Mouse (Mus musculus) heart, adult 8-10 months (tissue): ENCODE measurements around the gene Tssk6. TPM values are rescaled to one million over a fixed set of nuclear protein-coding genes. Genes with fewer than 3 reads are reported as not detected.
A peak's percentile ranks its signal among the peaks of the same experiment; 100 is the strongest.

Experiments used
- DNase-seq: peaks from one replicate; pipeline ENCODE4 v3.0.0; 2022; ENCODE audit warnings: low spot score
- total RNA-seq, 4 experiments: library from RNA; stranded (reverse); gene quantifications; 2 replicates each; pipeline ENCODE4 v1.2.4; 2022

Tssk6 gene
- total RNA-seq, 4 experiments from 2014 or later, result 0.19 TPM; not detected in 3

DNA sequence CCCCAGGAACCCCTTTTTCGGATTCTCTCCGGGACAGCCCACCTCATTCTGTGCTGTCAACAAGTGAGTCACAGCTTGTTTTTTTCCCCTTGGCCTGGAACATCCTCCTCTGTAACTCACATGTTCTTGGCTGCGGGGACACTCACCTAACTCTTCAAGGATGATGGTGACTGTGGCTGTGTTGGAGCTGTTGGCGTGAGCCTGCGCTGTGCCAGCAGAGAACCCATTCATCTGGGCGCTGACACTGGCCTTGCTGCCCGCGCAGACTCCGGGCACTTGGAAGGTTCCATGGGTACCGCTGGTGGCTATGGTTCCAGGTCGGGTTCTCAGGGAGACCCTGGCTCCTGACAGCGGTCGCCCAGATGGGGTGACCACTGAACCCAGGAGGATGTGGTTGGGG is 17.8 kb upstream of the Tssk6 start:
- no peak for DNase-seq

DNA sequence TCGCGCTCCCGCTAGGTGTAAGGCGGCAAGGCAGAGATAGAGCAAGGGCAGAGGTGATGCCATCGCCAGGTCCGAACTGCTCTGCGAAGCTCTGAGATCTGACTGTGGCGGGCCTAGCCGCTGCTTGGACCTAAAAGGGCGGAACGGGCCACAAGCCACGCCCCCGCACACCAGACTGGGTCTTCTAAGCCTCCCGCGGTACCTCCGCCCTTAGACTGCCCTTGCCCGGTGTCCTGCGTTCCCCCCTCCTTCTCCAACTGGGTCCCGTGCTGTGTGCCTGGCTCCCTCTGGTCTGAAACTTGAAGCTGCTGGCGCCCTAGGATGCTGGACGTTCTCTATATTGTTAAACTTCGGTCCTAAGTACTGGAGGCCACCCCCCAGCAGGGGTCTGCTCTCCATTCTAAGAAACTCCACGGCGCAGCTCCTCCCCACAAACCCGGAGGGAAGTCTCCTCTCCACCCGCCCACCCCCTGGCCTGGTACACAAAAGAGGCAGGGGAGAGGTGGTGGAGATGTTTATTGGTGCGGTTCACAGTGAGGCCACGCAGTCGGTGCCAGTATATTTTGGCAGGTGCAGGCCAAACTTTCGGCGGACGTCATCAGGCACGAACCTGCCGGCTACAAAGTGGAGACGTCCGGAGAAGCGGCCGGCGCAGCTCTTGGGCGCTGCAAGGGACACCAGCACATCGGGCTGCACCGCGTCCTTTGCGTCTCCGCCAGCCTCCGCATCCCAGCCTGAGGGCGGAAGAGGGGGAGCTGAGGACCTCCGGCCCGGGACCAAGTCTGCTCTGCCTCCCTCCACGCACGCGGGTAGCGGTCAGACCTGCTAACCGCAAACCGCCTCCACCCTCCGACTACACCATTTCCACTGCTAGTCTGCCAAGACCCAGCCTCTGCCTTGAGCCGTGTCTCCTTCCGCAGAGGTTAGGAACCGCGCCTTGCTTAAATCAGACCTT is 14.4 kb upstream of the Tssk6 start, which contains the start of gene Cilp2:
TSS of gene Cilp2 (minus strand) at position 399 of the 955 bp plus-strand sequence.
- DNase-seq, result no peak

DNA sequence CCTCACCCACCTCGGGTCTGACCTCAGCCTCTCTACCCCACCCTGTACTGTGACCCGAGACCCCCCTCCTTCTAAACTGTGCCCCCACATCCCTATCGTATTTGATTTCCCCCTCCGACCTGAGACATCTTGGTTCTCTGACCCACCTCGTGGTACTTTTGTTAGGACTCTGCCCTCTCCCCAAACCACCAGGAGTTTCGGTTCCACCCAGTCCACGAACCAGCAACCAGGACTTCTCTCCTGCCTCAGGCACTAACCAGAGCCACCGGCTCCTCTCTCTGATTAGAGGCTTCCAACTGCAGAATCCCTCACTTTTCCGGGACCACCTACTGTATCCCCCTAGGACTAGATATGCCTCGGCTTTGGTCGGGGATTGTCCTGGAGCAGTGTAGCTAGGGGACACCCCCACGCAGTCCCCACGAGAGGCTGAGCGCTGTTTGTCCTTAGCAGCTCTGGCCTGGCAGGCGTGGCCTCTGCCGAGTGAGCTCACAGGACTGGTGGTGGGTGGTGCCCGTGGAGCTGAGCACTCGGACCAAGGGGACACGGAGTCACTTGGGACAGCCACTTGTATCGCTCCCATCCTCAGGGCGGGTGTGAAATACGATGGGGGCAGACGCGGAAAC is 13.6 kb upstream of the Tssk6 start:
- no peak for DNase-seq

DNA sequence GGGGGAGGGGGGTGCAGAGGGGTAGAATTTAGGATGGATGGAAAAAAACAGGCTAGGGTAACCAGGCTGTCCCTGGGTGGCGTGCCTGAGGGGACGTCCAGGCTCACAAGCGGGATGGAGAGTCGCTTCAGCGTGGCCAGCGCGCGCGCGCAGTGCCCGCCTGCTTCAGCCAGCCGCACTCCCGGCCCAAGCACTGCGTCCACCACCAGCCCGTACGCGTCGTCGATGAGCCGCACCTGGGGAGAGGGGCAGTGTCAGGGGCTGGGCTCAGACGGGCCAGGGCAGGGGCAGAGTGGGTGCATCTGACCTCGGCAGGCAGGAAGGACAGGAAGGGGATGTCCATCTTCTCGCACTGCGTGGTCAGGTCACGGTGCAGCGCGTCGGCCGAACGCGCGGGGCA is 13.1 kb upstream of the Tssk6 start:
- DNase-seq, result no peak

DNA sequence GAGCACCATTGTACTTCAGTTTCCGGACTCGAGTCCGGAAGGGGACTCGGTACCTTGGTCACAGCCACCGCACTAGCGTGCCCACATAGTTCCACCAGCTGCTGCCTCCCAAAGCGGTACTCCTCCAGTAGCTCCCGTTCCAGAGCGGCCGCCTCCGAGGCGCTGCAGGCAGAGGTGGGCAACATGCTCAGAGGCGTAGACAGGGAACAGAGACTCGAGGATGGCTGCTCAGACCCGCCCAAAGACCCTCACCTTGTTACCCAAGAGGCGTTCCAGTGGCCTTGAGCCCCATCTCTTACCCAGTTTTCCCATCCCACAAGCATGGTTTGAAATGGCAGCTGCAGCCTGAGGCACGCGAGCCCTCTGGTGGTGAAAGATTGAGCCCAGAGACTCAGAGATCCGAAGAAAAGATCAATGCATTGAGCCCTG is 11.2 kb upstream of the Tssk6 start:
- no peak for DNase-seq

DNA sequence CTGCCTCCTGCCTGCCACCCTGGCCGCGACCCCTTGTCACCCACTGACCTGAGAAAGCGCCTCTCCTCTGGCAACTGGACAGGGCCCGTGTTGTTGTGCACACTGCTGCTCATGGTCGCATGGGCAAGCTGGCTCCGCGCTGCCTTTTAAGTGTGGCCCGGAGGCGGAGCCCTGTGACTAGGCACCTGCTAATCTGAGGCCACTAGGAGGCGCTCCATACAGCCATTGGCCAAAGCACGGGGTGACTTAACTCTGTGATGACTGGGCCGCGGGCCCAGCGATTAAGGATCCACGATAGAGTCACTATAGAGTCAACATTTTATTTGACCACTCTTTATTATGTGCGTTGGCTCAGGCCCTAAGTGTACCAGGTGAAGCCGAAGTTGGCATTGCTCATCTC is 8.1 kb upstream of the Tssk6 start:
- no peak for DNase-seq

DNA sequence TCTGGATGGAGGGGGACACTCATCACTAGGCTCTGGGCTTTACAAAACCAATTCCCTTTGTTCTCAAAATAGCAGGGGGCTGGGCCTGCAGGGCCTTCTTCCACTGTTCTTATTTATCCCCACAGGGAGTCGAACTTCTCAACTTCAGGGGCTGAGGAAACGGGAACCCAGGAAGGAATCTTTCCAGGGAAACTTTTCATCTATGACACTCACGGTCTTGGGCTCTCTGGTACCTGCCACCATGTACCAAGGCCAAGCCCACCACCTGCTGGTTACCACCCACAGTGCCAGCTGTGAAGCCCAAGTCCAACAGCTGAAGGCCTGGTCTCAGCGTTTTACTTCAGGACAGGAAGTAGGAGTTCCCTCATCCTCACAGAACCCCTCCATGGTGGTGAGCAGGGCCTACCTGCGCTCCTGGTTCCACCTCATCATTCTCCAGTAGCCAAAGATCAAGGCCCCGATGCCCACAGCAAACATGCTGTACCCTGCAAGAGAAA is 7.1 kb upstream of the Tssk6 start:
- DNase-seq, result no peak

DNA sequence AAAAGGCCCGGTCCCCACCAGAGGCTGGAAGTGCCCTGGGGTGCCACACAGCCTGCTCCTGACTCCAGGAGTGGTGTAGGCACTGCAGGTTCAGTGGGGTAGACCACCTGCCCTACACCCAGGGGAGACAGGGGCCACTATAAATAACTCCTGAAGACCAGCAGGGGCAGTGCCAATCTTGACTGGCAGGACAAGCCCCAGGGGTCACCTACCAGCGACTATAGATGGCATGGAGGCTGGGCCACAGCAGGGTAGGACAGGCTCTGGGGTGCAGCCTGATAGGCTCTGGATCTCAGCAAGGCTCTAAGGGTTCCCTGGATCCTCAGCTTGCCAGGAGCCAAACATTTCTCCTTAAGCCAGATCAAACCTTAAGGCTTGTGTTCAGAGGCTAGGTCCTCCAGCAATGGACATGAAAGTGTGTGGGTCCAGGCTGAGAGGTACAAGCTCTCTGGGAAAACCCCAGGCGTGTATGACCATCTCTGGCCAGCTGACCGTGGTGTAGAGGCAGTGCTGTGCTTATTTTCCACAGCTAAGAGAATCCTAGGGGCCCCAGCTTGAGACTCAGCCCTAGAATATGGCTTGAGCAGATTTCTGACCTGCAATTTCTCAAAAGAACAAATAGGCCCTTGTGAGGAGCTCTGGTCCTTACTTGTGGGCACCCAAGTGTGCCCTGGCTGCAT is 6.1 kb upstream of the Tssk6 start:
- DNase-seq, result no peak

DNA sequence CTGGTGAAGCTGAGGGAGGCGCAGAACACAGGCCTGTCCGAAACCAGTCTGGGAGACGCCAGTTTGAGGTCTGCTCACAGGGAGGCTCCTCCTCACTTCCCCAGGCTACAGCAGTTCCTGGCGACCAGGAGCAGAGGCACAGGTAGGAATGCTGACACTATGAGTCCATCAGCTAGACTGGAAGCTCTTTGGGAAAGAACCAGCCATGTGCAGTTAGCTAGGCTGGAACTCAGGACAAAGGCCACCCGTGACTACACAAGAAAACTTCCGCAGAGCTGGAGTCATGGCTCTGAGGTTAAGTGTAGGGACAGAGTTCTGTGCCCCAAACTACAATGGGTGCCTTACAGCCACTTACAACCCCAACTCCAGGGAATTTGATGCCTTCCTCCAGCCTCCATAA is 4.1 kb upstream of the Tssk6 start:
- DNase-seq, result no peak

DNA sequence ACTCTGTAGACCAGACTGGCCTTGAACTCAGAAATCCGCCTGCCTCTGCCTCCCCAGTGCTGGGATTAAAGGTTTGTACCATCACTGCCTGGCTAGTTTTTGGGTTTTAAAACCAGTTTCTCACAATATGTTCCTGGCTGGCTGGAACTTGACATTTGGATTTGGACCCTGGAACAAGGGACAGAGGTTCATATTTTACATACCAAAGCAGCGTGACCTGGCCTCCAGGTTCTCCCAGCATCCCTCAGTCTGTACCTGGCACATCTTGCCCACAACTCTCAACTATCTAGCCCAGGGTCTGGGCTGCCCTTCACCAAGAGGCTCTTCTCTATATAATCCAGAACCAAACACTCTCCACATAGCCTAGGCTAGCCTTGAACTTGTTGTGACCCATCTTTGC is 2.1 kb upstream of the Tssk6 start:
- DNase-seq, result no peak

DNA sequence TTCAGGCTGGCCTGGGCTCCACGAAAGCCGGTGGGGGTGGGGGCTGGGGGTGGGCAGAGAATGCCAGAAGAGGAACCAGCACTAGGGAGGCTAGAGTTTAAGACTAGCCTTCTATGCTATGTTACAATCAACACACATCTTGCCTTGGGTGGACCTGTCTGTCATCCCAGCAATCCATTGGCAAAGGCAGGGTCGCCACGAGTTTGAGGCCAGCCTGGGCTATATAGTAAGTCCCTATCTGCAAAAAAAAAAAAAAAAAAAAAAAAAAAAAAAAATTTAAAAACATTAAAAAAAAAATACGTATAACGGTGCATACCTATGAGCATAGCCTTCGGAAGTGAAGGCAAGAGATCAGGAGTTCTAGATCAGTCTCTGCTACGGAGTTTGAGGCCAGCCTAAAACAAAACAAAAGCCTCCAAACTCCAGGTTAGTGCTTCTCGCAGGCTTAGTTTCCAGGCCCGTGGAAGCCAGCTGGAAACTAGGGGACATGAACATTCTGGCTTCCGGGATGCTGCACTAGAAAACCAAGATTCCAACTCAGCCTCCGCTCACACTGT is 1.0 kb upstream of the Tssk6 start:
- DNase-seq, result no peak

DNA sequence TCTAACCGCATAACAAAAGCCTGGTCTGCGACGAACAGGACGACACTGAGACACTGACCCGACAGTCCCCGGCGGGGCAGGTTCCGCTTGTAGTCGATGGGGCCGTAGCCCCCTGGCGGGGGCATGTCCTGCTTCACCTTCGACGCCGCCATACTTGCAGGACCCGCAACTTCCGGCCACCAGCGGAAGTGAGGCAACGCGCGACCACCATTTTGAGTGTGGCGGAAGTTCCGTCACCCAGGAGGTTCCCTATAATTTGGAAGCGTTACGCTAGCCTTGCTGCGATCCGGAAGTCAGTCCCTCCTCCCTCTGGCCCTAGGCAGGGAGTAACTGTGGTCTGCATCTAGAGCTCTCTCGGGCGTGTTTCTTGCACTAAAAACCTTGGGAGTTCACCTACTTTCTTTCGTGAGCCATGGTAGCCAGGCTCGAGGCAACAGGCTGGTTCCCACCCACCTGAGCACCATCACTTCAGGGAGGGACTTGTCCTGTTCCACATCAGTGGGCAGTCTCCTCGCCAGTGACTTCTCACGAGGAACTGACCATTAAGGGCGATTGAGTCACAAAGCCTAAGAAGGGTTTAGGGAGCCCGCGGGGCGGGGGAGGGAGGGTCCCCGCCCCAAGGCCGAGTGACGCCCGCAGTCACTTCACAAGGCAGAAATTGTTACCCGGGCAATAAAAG is 361 bp upstream of the Tssk6 start:
- peak; percentile 98 for DNase-seq

DNA sequence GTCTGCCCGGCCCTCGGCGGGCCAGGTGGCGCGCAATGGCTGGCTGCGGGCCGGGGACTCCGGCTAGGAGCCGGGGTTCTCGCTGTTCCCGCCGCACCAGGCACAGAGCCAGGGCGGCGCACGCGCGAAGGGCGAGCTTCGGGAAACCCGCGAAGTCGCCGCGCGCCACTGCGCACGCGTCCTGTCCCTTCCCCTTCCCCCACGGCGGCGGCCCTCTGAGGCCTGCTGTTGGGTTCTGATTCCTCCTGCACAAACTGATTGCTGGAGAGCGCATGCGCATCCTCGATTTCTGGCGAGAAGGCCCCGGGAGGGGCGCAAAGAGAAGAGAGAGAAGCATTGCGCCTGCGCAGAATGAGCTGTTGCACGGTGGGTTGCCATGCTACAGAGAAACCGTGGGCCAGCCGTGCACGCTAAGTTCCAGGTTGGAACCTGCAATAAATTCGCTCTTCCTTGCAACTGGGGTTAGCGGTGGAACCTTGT is 1.1 kb downstream of the Tssk6 start:
- peak; percentile 98 for DNase-seq

DNA sequence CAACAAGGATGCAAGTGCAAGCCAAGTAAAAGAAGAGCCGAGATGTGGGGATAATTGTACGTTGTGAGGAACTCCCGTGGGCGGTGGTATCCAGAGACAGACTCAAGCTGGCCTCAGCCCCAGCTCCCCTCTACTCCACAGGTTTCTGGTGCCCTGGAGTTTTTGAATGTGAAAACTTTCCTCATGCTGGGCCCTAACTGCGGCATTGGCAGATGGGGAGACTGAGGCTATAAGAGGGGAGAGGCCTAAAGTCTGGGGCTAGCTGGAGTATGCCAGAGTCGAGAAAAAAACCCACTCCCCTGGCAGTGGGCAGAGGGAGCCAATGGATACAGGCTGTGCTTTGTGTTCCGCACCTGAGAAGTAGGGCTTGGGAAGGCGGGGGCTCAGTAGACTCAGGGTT is 2.1 kb downstream of the Tssk6 start:
- no peak for DNase-seq

DNA sequence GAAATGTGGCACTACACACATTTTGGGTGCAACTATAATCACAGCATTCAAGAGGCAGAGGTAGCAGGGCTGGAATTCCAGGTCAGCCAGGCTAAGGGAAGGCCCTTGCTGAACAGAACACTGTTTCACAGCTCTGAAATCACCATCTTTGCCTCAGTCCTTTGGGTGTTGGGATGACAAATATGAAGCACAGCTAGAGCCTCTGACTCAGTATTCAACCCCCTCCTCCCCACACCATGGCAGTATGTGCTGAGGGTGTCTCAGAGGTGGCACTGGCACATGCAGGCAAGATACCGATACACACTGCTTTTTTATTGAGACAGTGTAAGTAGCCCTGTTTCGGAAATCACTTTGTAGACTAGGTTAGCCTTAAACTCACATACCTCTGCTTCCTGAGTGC is 4.3 kb downstream of the Tssk6 start:
- DNase-seq, result no peak

DNA sequence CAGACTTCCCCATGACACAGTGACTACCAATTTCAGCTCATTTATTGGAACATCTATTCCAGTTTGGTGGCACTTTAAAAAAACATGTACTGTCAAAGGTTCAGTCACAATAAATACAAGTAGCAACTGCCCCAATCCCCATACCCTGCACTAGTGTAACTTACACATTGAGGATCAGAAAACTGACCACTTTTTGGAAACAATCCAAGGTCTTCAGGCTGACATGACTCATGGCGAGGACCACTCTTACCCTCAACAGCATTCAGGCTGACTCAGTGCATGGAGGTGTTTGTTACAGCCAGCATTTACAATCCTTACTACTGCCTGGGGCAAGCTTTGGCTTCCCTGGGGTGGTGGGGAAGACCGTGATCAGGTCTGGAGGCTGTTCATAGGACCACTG is 5.1 kb downstream of the Tssk6 start:
- no peak for DNase-seq

DNA sequence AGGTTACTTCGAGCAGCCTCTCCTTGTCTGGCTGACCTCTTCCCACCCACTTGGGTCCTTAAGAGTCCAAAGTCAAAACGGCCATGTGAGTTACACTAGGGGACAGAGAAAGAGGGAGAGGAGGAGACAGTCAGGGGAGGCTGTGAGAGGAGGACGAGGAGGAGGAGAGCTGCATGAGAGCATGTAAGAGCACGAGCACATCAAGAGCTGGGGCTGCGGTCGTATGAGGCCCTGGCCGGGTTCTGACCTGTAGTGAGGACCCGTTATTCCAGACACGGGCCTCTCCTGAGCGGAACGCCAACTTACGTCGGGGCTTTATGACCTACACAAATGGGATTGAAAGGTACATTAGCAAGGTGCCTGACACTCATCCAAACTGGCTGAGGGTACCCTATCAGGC is 9.9 kb downstream of the Tssk6 start:
- no peak for DNase-seq

DNA sequence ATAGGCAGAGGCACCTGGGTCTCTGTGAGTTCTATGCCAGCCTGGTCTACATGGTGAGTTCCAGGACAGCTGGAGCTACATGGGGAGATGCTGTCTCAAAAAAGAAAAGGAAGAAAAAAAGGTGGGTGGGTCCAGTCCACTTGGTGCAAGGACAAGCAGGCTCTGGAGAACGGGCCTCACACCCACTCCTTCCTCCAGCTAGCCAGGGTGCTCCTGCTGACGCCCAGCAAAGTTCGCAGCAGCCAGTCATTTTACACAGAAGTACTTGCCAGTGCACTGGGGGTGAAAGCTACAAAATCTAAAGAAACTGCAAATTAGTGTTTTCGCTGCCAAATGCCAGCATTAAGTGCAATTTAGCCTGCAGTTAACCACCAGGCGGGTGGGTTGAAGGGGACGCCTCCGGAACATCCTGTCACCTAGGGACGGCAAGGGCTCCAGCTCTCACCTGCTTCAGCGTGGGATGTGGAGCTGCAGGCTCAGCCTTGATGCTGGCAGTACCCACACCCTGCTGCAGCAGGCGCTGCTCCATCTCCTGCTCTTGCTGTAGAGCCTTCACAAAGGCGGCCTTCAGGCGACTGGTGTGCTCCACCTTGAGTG is 10.6 kb downstream of the Tssk6 start:
- DNase-seq, result no peak

DNA sequence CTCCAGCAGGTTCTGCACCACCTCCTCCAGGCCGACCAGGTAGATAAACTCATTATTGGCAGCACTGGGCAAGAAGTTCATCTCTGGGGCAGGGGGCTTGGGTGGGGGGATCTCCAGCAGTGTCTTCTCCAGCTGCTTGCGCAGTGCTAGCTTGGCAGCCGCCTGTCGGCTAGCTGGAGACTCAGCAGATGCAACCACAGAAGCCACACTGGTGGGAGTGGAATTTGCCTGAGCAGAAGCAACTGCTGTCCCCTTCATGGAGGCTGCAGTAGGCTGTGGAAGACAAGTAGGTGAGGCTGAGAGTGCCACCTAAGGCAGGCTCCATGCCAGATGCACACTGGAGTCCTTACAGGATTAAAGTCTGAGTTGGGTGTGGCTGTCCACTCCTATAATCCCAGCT is 12.5 kb downstream of the Tssk6 start:
- no peak for DNase-seq

DNA sequence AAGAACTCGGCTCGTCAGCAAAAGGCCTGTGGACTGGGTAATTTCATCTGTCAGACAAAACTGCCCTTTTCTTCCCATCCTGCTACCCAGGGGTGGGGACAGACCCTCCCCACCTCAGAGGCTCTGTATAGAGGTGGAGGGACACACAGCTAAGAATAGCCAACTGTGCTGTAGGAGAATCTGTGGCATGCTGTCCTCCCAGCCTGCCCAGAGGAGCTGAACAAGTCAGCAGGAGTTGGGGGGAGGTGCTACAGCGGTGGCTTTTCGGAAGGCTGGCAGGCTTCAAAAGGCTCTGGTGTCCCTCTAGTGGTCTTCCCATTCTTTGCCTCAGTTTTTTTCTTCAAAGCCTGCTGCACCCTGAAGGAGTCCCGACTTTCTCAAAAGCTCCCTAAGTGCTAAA is 13.8 kb downstream of the Tssk6 start:
- peak; percentile 36 for DNase-seq

DNA sequence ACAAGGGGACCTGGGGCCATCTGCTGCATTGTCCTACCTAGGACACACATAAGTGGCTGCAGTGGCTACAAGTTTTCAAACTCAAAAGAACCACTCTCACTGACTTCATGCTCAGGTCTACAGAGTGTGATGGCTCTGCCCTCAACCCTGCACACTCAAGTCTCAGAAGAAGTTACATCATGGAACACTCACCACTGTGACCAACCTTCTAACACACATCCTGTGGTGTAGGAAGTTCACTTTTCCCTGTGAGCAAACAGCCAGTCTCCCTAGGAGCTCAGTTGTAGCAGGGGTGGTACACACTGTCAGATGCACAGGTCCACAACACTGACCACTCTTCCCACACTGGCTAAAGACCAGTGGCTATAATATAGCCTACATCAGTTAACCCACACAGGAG is 16.5 kb downstream of the Tssk6 start:
- no peak for DNase-seq
